Mouse (Mus musculus): Measurements from ENCODE around the gene Metap1d. TPM values are rescaled to one million over a fixed set of nuclear protein-coding genes. Genes with fewer than 3 reads are reported as not detected.

The Metap1d gene
- total and polyA plus RNA-seq, 3 experiments, result 18.9 to 28.3 (median 21.5) TPM

- Histone ChIP-seq H3K4me1 (ENCODE audit: control insufficient read depth in 1 of 2, insufficient read depth in 2 of 2) (no peaks in the 10 kb centered on the region), H3K9ac (ENCODE audit: insufficient read depth, low read depth) (no peak overlapping the region), H3K27me3 (replicated peaks) (no peaks in the 10 kb centered on the region), H3K36me3 (replicated peaks in 1 of 2; ENCODE audit: control insufficient read depth in 1 of 2, insufficient read depth in 1 of 2, low read length in 1 of 2) (peaks cover 14 to 37% of the 10 kb centered on the region in 2 experiments), H3K4me3 (replicated peaks in 1 of 3; ENCODE audit: low read depth in 2 of 3, low read length in 2 of 3, poor library complexity in 1 of 3) (no peak overlapping the region), H3K9me3 (replicated peaks; ENCODE audit: low read length) (no peaks in the 10 kb centered on the region), H3K4me2 (ENCODE audit: insufficient read depth, low read depth, poor library complexity, severe bottlenecking) (no peak overlapping the region), H3K27ac (ENCODE audit: insufficient read depth, low read depth) (no peak overlapping the region), H3K79me2 (replicated peaks; ENCODE audit: control insufficient read depth, extremely low read depth, insufficient read depth, poor library complexity, severe bottlenecking) (no peaks in the 10 kb centered on the region)
- dilution Hi-C loops (cut with MboI; ENCODE audit: extremely low pct_ligation_motif_present, extremely low pct_unique_long_range_greater_than_20kb, low sequenced_read_pairs), result no loop called here
- in situ Hi-C loops (cut with MboI; ENCODE audit: low pct_ligation_motif_present, low pct_unique_long_range_greater_than_20kb, low sequenced_read_pairs), result no loop called here
- TF ChIP-seq MXI1 (IDR thresholded peaks at IDR 0.05; ENCODE audit: low read depth, low read length) (no peak), PAX5 (IDR thresholded peaks at IDR 0.05; ENCODE audit: low read length) (no peak), E2F4 (IDR thresholded peaks at IDR 0.05; ENCODE audit: insufficient replicate concordance, low read depth, low read length) (no peak), RCOR1 (conservative IDR thresholded peaks at IDR 0.05; ENCODE audit: low read depth, low read length) (no peak), ZMIZ1 (IDR thresholded peaks at IDR 0.05; ENCODE audit: low read depth, low read length) (no peak), KAT2A (IDR thresholded peaks at IDR 0.05; ENCODE audit: insufficient replicate concordance, low read length) (no peak), ZNF384 (IDR thresholded peaks at IDR 0.05; ENCODE audit: low read depth, low read length) (no peak), CTCF (conservative IDR thresholded peaks at IDR 0.05 in 1 of 2, IDR thresholded peaks at IDR 0.05 in 1 of 2; ENCODE audit: low read depth in 2 of 2, low read length in 2 of 2) (no peak), MAZ (IDR thresholded peaks at IDR 0.05; ENCODE audit: low read depth, low read length) (no peak)
- DNase-seq (ENCODE audit: extremely low read depth), result no peak
Measured at GRCm38 (mm10) chr2:71512326-71512725, 59.2 kb downstream of the Metap1d start.

- Histone ChIP-seq H3K4me1 (ENCODE audit: control insufficient read depth in 1 of 2, insufficient read depth in 2 of 2) (no peaks in the 10 kb centered on the region), H3K79me2 (replicated peaks; ENCODE audit: control insufficient read depth, extremely low read depth, insufficient read depth, poor library complexity, severe bottlenecking) (no peaks in the 10 kb centered on the region), H3K27me3 (replicated peaks) (no peaks in the 10 kb centered on the region), H3K9ac (ENCODE audit: insufficient read depth, low read depth) (no peak overlapping the region), H3K4me3 (replicated peaks in 1 of 3; ENCODE audit: low read depth in 2 of 3, low read length in 2 of 3, poor library complexity in 1 of 3) (no peak overlapping the region), H3K36me3 (replicated peaks in 1 of 2; ENCODE audit: control insufficient read depth in 1 of 2, insufficient read depth in 1 of 2, low read length in 1 of 2) (peaks cover 0 to 12% of the 10 kb centered on the region in 2 experiments), H3K9me3 (replicated peaks; ENCODE audit: low read length) (no peaks in the 10 kb centered on the region), H3K27ac (ENCODE audit: insufficient read depth, low read depth) (no peak overlapping the region), H3K4me2 (ENCODE audit: insufficient read depth, low read depth, poor library complexity, severe bottlenecking) (no peak overlapping the region)
- DNase-seq (ENCODE audit: extremely low read depth), result no peak
- in situ Hi-C loops (cut with MboI; ENCODE audit: low pct_ligation_motif_present, low pct_unique_long_range_greater_than_20kb, low sequenced_read_pairs) (no loop called here), dilution Hi-C loops (cut with MboI; ENCODE audit: extremely low pct_ligation_motif_present, extremely low pct_unique_long_range_greater_than_20kb, low sequenced_read_pairs) (no loop called here)
- TF ChIP-seq HCFC1 (IDR thresholded peaks at IDR 0.05; ENCODE audit: low read depth, low read length), result no peak
- TF ChIP-seq RAD21 (IDR thresholded peaks at IDR 0.05; ENCODE audit: low read depth, low read length), result no peak
- no peak for TF ChIP-seq MYC (IDR thresholded peaks at IDR 0.05; ENCODE audit: low read depth, low read length)
- no peak for TF ChIP-seq ELF1 (IDR thresholded peaks at IDR 0.05; ENCODE audit: low read depth, low read length)
- TF ChIP-seq IRF4 (IDR thresholded peaks at IDR 0.05; ENCODE audit: low read depth, low read length), result no peak
- no peak for TF ChIP-seq JUND (conservative IDR thresholded peaks at IDR 0.05; ENCODE audit: low read depth, low read length)
- no peak for TF ChIP-seq RCOR1 (conservative IDR thresholded peaks at IDR 0.05; ENCODE audit: low read depth, low read length)
- TF ChIP-seq MAX (IDR thresholded peaks at IDR 0.05; ENCODE audit: low read length), result no peak
- no peak for TF ChIP-seq KAT2A (IDR thresholded peaks at IDR 0.05; ENCODE audit: insufficient replicate concordance, low read length)
Measured at GRCm38 (mm10) chr2:71516995-71517394, 63.9 kb downstream of the Metap1d start.

Data from CH12.LX (cell line).